Comparison of ENCODE assay signal across 26 mouse cellular contexts in genomic region chr14:121122852-121123251, GRCm38 (mm10).
DNase-seq lines count a peak whose midpoint lies in the region; ATAC-seq and TF ChIP-seq lines count a peak whose summit lies in the region.
"Had no signal": no experiment of that assay in that cellular context is flagged by ENCODE, and none has a peak within 500 bp of the region (broad histone marks: within the 10 kb centered on the region; RNA-seq: fewer than 3 reads in every experiment).

No protein-coding gene starts in this region.

- ATAC-seq in embryonic facial prominence, embryonic 13.5 days (ENCODE audit: insufficient number of reproducible peaks, insufficient read depth, low FRiP score, low TSS enrichment, low read depth) = no peak; the same call in 1 of the 2 replicates
- ATAC-seq in limb, embryonic 11.5 days (ENCODE audit: insufficient number of reproducible peaks, low FRiP score, low TSS enrichment, low read depth) = no peak
- no peak; the same call in 1 of the 2 replicates for ATAC-seq in embryonic facial prominence, embryonic 14.5 days (ENCODE audit: low read depth)
- ATAC-seq in limb, embryonic 14.5 days (ENCODE audit: low FRiP score, low read depth) = no peak
- ATAC-seq in granulocyte monocyte progenitor cell, adult 5-6 weeks (replicated peaks; ENCODE audit: poor library complexity, severe bottlenecking) = no peak
- ATAC-seq: forebrain, embryonic 15.5 days had no signal

- no peak overlapping the region for H3K4me3 ChIP-seq in embryonic facial prominence, embryonic 13.5 days
- H3K4me3 ChIP-seq in embryonic facial prominence, embryonic 10.5 days = no peak overlapping the region
- no peak overlapping the region for H3K4me3 ChIP-seq in limb, embryonic 11.5 days (ENCODE audit: low read depth, low read length)
- no peak overlapping the region for H3K4me3 ChIP-seq in limb, embryonic 10.5 days
- H3K4me3 ChIP-seq in embryonic facial prominence, embryonic 14.5 days (ENCODE audit: low read depth, low read length) = no peak overlapping the region
- H3K4me3 ChIP-seq in limb, embryonic 14.5 days (replicated peaks; ENCODE audit: low read length) = no peak overlapping the region
- H3K4me3 ChIP-seq: forebrain, embryonic 10.5 days; forebrain, embryonic 15.5 days; heart, adult 2 months; heart, embryonic 13.5 days; hindbrain, embryonic 10.5 days; midbrain, embryonic 10.5 days; stomach, embryonic 15.5 days had no signal

- H3K36me3 ChIP-seq in embryonic facial prominence, embryonic 13.5 days = no peaks in the 10 kb centered on the region; the same call in 1 of the 2 replicates
- H3K36me3 ChIP-seq in embryonic facial prominence, embryonic 10.5 days (replicated peaks) = peaks cover 56% of the 10 kb centered on the region
- no peaks in the 10 kb centered on the region for H3K36me3 ChIP-seq in limb, embryonic 11.5 days (ENCODE audit: control insufficient read depth, insufficient read depth, low read length)
- H3K36me3 ChIP-seq in limb, embryonic 10.5 days = peaks cover 66% of the 10 kb centered on the region
- H3K36me3 ChIP-seq in embryonic facial prominence, embryonic 14.5 days (ENCODE audit: control insufficient read depth, insufficient read depth, low read length) = peaks cover 4% of the 10 kb centered on the region; the same call in 1 of the 2 replicates
- peaks cover 14% of the 10 kb centered on the region; the same call in 1 of the 2 replicates for H3K36me3 ChIP-seq in limb, embryonic 14.5 days (ENCODE audit: control insufficient read depth, insufficient read depth, low read length)
- H3K36me3 ChIP-seq: forebrain, embryonic 15.5 days; stomach, embryonic 15.5 days had no signal

- 14% methylated on average over 2 of the region's 2 CpGs for WGBS in embryonic facial prominence, embryonic 13.5 days
- 45% methylated on average over 2 of the region's 2 CpGs for WGBS in embryonic facial prominence, embryonic 10.5 days
- 23% methylated on average over 2 of the region's 2 CpGs for WGBS in limb, embryonic 11.5 days
- WGBS in limb, embryonic 10.5 days = 36% methylated on average over 2 of the region's 2 CpGs
- WGBS in embryonic facial prominence, embryonic 14.5 days = 14% methylated on average over 2 of the region's 2 CpGs
- WGBS in limb, embryonic 14.5 days = 14% methylated on average over 2 of the region's 2 CpGs

- H3K4me2 ChIP-seq in embryonic facial prominence, embryonic 13.5 days = no peak overlapping the region
- H3K4me2 ChIP-seq in limb, embryonic 11.5 days (ENCODE audit: low read depth, severe bottlenecking) = no peak overlapping the region
- H3K4me2 ChIP-seq in embryonic facial prominence, embryonic 14.5 days (ENCODE audit: low read depth, low read length) = no peak overlapping the region
- H3K4me2 ChIP-seq in limb, embryonic 14.5 days (replicated peaks; ENCODE audit: low read depth, low read length, severe bottlenecking) = no peak overlapping the region
- H3K4me2 ChIP-seq: forebrain, embryonic 15.5 days; heart, embryonic 13.5 days; stomach, embryonic 15.5 days had no signal

- DNase-seq in embryonic facial prominence, embryonic 10.5 days (ENCODE audit: low spot score) = no peak
- DNase-seq in limb, embryonic 11.5 days (ENCODE audit: low spot score) = no peak
- no peak for DNase-seq in limb, embryonic 10.5 days (ENCODE audit: low spot score)
- no peak for DNase-seq in embryonic facial prominence, embryonic 14.5 days (ENCODE audit: low spot score)
- DNase-seq in limb, embryonic 14.5 days (ENCODE audit: low spot score) = no peak
- DNase-seq in layer of hippocampus, adult 18-20 months (ENCODE audit: low spot score in 2 of 2) = no peak
- DNase-seq: adrenal gland, adult 8-10 months; cerebellum, adult 8-10 months; cerebellum, postnatal 25 days; gastrocnemius, postnatal 36 days; heart, adult 2 months; heart, postnatal 10 days; kidney, adult 8-10 months; kidney, postnatal 25 days; lung, postnatal 10 days; thymus, adult 18-20 months; thymus, postnatal 25 days had no signal

- H3K27me3 ChIP-seq in embryonic facial prominence, embryonic 13.5 days = no peaks in the 10 kb centered on the region
- H3K27me3 ChIP-seq in embryonic facial prominence, embryonic 10.5 days (replicated peaks; ENCODE audit: low read depth, poor library complexity, severe bottlenecking) = no peaks in the 10 kb centered on the region
- no peaks in the 10 kb centered on the region for H3K27me3 ChIP-seq in limb, embryonic 11.5 days (ENCODE audit: control insufficient read depth, insufficient read depth, low read length)
- no peaks in the 10 kb centered on the region for H3K27me3 ChIP-seq in limb, embryonic 10.5 days (ENCODE audit: low read depth, poor library complexity, severe bottlenecking)
- no peaks in the 10 kb centered on the region for H3K27me3 ChIP-seq in embryonic facial prominence, embryonic 14.5 days (replicated peaks; ENCODE audit: control insufficient read depth, insufficient read depth, low read length)
- H3K27me3 ChIP-seq in limb, embryonic 14.5 days (ENCODE audit: control insufficient read depth, insufficient read depth, low read length) = no peaks in the 10 kb centered on the region
- H3K27me3 ChIP-seq: CH12.LX; forebrain, embryonic 15.5 days; heart, embryonic 13.5 days; stomach, embryonic 15.5 days had no signal

- H3K9me3 ChIP-seq in embryonic facial prominence, embryonic 13.5 days = no peaks in the 10 kb centered on the region
- H3K9me3 ChIP-seq in embryonic facial prominence, embryonic 10.5 days = no peaks in the 10 kb centered on the region
- no peaks in the 10 kb centered on the region for H3K9me3 ChIP-seq in limb, embryonic 11.5 days (ENCODE audit: control insufficient read depth, low read length)
- H3K9me3 ChIP-seq in limb, embryonic 10.5 days (replicated peaks) = no peaks in the 10 kb centered on the region
- H3K9me3 ChIP-seq in embryonic facial prominence, embryonic 14.5 days (ENCODE audit: control insufficient read depth, low read length) = no peaks in the 10 kb centered on the region
- no peaks in the 10 kb centered on the region for H3K9me3 ChIP-seq in limb, embryonic 14.5 days (ENCODE audit: control insufficient read depth, low read length)
- H3K9me3 ChIP-seq: forebrain, embryonic 10.5 days; forebrain, embryonic 15.5 days; heart, embryonic 13.5 days; hindbrain, embryonic 10.5 days; midbrain, embryonic 10.5 days; stomach, embryonic 15.5 days had no signal

- no peak overlapping the region for H3K9ac ChIP-seq in embryonic facial prominence, embryonic 13.5 days
- H3K9ac ChIP-seq in limb, embryonic 11.5 days (ENCODE audit: low read length) = no peak overlapping the region
- H3K9ac ChIP-seq in embryonic facial prominence, embryonic 14.5 days (ENCODE audit: low read depth, low read length) = no peak overlapping the region
- no peak overlapping the region for H3K9ac ChIP-seq in limb, embryonic 14.5 days (ENCODE audit: low read depth, low read length, severe bottlenecking)
- H3K9ac ChIP-seq: forebrain, embryonic 15.5 days; heart, embryonic 13.5 days; stomach, embryonic 15.5 days had no signal

- H3K27ac ChIP-seq in embryonic facial prominence, embryonic 13.5 days = 0 out of 2 replicates have a peak overlapping the region, but pooled peaks have one; percentile 74
- no peak overlapping the region for H3K27ac ChIP-seq in embryonic facial prominence, embryonic 10.5 days (replicated peaks)
- H3K27ac ChIP-seq in limb, embryonic 11.5 days (replicated peaks; ENCODE audit: low read depth, low read length) = 0 out of 2 replicates have a peak overlapping the region, but pooled peaks have one; percentile 10
- no peak overlapping the region for H3K27ac ChIP-seq in limb, embryonic 10.5 days
- 0 out of 2 replicates have a peak overlapping the region, but pooled peaks have one; percentile 28 for H3K27ac ChIP-seq in embryonic facial prominence, embryonic 14.5 days (replicated peaks; ENCODE audit: low read depth, low read length)
- 0 out of 2 replicates have a peak overlapping the region, but pooled peaks have one; percentile 7 for H3K27ac ChIP-seq in limb, embryonic 14.5 days (replicated peaks; ENCODE audit: low read depth, low read length)
- H3K27ac ChIP-seq: forebrain, embryonic 10.5 days; forebrain, embryonic 15.5 days; heart, adult 2 months; heart, embryonic 13.5 days; midbrain, embryonic 10.5 days; stomach, embryonic 15.5 days had no signal

- peaks cover 73% of the 10 kb centered on the region for H3K4me1 ChIP-seq in embryonic facial prominence, embryonic 13.5 days
- H3K4me1 ChIP-seq in embryonic facial prominence, embryonic 10.5 days = peaks cover 35% of the 10 kb centered on the region
- H3K4me1 ChIP-seq in limb, embryonic 11.5 days (ENCODE audit: control insufficient read depth, insufficient read depth, low read length) = peaks cover 10% of the 10 kb centered on the region
- peaks cover 46% of the 10 kb centered on the region for H3K4me1 ChIP-seq in limb, embryonic 10.5 days
- peaks cover 34% of the 10 kb centered on the region for H3K4me1 ChIP-seq in embryonic facial prominence, embryonic 14.5 days (ENCODE audit: control insufficient read depth, insufficient read depth, low read length)
- H3K4me1 ChIP-seq in limb, embryonic 14.5 days (ENCODE audit: control insufficient read depth, insufficient read depth, low read length) = peaks cover 49% of the 10 kb centered on the region
- H3K4me1 ChIP-seq: forebrain, embryonic 15.5 days had no signal

- no peak for TF ChIP-seq POLR2A in limb, embryonic 14.5 days (IDR thresholded peaks at IDR 0.05; ENCODE audit: borderline replicate concordance, extremely low read depth, insufficient read depth, insufficient read length)

Comparison
In these comparisons a context has a peak if more than half of its experiments do, and no peak if none do; other contexts are left out.
1. H3K27ac ChIP-seq: peak in embryonic facial prominence, embryonic 13.5 days (single experiment), limb, embryonic 11.5 days (single experiment), embryonic facial prominence, embryonic 14.5 days (single experiment) and limb, embryonic 14.5 days (single experiment); none in embryonic facial prominence, embryonic 10.5 days (single experiment) and limb, embryonic 10.5 days (single experiment).